Mouse (Mus musculus) ovary, postnatal 36 days (tissue): ENCODE data around the gene Sdc4.

Source experiments
- DNase-seq: peaks from one replicate; pipeline ENCODE4 v3.0.0; 2022; ENCODE audit warnings: low spot score, mixed read lengths

Gene Sdc4

GRCm38 (mm10) chr2:164449341-164450042 lies 5.8 kb upstream of the Sdc4 start:
- no peak for DNase-seq

GRCm38 (mm10) chr2:164448921-164449320 lies 5.2 kb upstream of the Sdc4 start:
- no peak for DNase-seq

- DNase-seq = no peak
Observed at GRCm38 (mm10) chr2:164448140-164448539, 4.5 kb upstream of the Sdc4 start.

- DNase-seq = no peak
Observed at GRCm38 (mm10) chr2:164446086-164446469, 2.4 kb upstream of the Sdc4 start.

GRCm38 (mm10) chr2:164445399-164446085 lies 1.9 kb upstream of the Sdc4 start:
- DNase-seq = no peak

- DNase-seq = no peak
Observed at GRCm38 (mm10) chr2:164444701-164445100, 1.0 kb upstream of the Sdc4 start.

- peak; percentile 94 for DNase-seq
Observed at GRCm38 (mm10) chr2:164443051-164443437, 643 bp downstream of the Sdc4 start.

GRCm38 (mm10) chr2:164442315-164443050 lies 1.2 kb downstream of the Sdc4 start:
- DNase-seq = peak; percentile 58

- DNase-seq = no peak
Observed at GRCm38 (mm10) chr2:164441731-164442130, 2.0 kb downstream of the Sdc4 start.

GRCm38 (mm10) chr2:164441155-164441554 lies 2.5 kb downstream of the Sdc4 start:
- no peak for DNase-seq

GRCm38 (mm10) chr2:164440314-164440713 lies 3.4 kb downstream of the Sdc4 start:
- DNase-seq = no peak

- no peak for DNase-seq
Observed at GRCm38 (mm10) chr2:164439001-164439421, 4.7 kb downstream of the Sdc4 start.

- DNase-seq = no peak
Observed at GRCm38 (mm10) chr2:164438257-164438656, 5.4 kb downstream of the Sdc4 start.

- DNase-seq = no peak
Observed at GRCm38 (mm10) chr2:164437710-164438109, 6.0 kb downstream of the Sdc4 start.

- DNase-seq = no peak
Observed at GRCm38 (mm10) chr2:164436961-164437360, 6.7 kb downstream of the Sdc4 start.

- no peak for DNase-seq
Observed at GRCm38 (mm10) chr2:164436215-164436913, 7.3 kb downstream of the Sdc4 start.

GRCm38 (mm10) chr2:164435216-164436090 lies 8.2 kb downstream of the Sdc4 start:
- no peak for DNase-seq

GRCm38 (mm10) chr2:164434681-164435080 lies 9.0 kb downstream of the Sdc4 start:
- DNase-seq = no peak

- no peak for DNase-seq
Observed at GRCm38 (mm10) chr2:164433278-164433895, 10.3 kb downstream of the Sdc4 start.

GRCm38 (mm10) chr2:164432541-164433191 lies 11.0 kb downstream of the Sdc4 start:
- DNase-seq = peak; percentile 52
